Mouse (Mus musculus): Measurements from ENCODE around the gene Ttc39b. TPM values are rescaled to one million over a fixed set of nuclear protein-coding genes. Genes with fewer than 3 reads are reported as not detected.

Gene Ttc39b
- total RNA-seq, 2 experiments from 2014 or later, result 59.7 to 62.8 TPM

- no peak for DNase-seq (ENCODE audit: low spot score in 2 of 2)
- intact Hi-C loops (cut with DNase I), result no loop called here
These were observed 4.3 kb downstream of the Ttc39b start for GRCm38 (mm10) chr4:83319736-83320135.

DNA sequence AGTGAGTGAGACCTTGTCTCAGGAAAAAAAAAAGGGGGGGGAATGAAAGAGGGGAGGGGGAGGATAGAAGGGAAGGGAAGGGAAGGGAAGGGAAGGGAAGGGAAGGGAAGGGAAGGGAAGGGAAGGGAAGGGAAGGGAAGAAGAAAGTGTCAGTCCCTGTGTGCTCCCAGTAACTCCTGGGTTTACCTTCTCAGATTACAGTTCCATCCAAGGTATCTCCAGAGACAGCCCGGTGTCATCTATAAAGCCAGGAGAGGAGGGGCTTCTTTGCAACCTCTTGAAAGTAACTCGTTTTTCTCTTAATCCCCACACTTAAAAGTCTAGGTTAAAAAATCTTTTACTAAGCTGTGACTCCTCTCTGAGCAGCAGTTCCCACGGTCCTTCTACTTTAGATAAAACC lies 5.3 kb downstream of the Ttc39b start:
- DNase-seq (ENCODE audit: low spot score in 2 of 2), result no peak
- intact Hi-C loops (cut with DNase I), result no loop called here

DNA sequence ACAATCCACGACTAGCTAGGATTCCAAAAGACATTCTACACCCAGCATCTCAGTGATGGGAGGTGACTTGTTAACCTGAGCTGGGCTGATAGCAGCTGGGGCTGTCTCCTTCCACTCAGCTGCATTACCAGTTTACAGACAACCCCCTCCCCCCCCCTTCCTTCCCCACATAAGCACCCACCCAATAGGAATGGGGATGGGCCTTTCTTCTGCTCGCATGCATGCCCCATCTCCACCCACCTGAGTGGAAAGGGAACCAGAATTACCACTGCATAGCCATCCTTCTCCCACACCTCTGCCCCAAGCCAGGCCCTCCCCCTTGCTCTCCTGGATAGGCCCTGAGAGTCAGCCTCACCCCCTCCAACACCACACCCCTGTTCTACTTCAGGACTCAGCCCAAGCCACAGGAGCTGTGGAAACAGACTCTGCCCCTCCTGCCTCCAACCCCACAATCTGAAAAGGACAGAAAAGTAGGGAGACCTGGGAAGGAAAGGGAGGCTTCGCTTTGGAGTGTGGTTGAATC lies 6.2 kb downstream of the Ttc39b start:
- intact Hi-C loops (cut with DNase I), result no loop called here
- no peak for DNase-seq (ENCODE audit: low spot score in 2 of 2)

DNA sequence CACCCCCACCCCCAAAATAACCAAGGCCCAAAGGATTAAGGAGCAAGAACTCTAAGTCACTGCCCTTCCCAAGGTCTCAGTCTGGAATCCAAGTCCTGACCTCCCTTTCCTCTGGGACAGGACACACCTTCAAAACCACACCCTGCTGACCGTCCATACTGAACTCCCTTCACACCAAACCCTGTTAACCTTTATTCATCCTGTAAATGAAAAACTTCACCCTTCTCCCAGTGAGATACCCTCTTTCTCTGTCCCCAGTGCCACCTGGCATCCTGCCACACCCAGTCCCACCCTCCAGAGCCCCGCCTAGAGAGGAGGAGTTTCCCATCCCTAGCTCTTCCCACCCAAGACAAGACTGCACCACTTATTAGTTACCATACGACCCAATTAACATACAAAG lies 7.3 kb downstream of the Ttc39b start:
- intact Hi-C loops (cut with DNase I), result no loop called here
- DNase-seq (ENCODE audit: low spot score in 2 of 2), result no peak

DNA sequence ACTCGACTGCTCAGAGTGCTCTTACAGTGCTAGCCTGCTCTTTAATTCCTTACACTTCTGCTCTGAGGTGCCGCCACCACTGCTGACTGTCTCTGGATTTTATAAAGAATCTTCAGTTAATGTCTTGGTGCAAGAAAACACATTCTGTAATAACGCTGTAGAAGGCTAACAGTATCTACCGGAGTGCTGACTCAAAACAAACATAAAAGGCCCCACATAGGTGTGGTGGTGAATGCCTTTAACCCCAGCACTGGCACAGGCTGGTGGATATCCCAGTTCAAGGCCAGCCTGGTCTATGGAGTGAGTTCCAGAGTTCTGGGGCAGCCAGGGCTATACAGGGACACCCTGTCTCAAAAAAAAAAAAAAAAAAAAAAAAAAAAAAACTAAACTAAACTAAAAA lies 8.1 kb downstream of the Ttc39b start:
- DNase-seq (ENCODE audit: low spot score in 2 of 2), result no peak
- intact Hi-C loops (cut with DNase I), result no loop called here

DNA sequence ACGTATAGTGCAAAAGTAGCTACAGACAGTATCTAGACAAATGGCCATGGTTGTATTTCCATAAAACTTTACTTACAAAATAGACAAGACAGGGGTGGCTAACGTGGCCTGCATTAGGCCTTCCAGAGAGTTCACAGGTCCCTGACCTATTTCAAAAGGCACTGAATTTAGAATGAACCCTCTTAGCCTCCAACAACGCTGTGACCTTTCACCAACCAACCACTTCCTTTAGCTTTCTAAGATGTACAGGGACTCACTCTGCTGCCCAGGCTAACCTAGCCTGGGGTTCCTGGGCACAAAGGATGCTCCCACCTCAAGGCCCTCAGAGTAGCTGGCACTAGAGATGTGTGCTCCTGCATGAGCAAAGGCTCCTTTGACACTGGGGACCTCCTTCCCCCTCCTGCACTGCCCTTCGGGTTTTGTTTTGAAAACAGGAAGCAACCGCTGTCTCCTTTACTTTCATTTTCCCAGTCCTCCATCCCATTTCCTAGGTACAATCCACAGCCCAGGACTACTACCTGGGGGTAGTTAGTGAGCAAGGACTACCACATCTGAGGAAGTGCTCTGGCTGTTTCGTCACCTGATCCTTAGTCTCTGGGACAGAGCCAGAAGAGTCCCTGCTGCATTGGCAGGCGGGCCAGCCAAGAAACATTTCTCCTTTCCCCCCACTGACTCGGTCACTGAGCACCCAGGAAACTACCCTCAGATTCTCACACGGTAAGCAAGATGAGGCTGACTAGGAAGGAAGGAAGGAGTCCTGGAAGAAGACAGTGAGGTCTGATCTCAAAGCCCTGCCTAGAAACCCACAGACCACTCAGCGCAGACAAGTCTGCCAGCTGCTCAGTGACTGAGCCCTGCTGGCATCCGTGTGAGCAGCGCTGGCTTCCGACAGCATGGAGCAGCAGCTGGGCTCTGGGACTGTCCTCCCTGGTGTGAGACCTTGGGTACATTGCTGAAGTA lies 8.9 kb downstream of the Ttc39b start:
- DNase-seq (ENCODE audit: low spot score in 2 of 2), result no peak
- intact Hi-C loops (cut with DNase I), result no loop called here

DNA sequence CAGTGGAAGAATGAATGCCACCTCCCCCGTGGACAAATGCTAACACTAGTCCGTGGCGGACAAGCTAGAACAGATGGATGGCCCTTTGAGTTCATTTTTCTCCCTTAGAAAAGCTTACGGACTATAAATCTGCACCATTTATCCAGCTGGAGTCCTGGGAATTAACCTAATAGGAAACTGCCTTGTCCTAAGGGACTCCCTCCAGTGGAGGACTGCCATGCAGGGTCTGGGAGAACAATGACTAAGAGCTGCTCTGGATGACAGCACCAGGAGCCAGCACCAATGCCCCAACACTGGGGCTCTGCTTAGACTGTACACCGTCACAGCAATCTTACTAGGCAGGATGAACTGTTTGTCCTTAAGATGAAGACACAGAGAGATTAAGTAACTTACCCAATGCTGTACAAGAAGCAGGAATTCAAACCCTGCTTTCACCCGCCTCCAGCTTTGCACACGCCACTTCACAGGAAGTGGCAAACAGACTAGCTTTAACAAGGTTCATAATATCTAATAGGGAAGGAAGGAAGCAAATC lies 9.7 kb downstream of the Ttc39b start:
- intact Hi-C loops (cut with DNase I), result no loop called here
- no peak for DNase-seq (ENCODE audit: low spot score in 2 of 2)

- intact Hi-C loops (cut with DNase I), result no loop called here
- no peak for DNase-seq (ENCODE audit: low spot score in 2 of 2)
These were observed 11.7 kb downstream of the Ttc39b start for GRCm38 (mm10) chr4:83312336-83312735.

DNA sequence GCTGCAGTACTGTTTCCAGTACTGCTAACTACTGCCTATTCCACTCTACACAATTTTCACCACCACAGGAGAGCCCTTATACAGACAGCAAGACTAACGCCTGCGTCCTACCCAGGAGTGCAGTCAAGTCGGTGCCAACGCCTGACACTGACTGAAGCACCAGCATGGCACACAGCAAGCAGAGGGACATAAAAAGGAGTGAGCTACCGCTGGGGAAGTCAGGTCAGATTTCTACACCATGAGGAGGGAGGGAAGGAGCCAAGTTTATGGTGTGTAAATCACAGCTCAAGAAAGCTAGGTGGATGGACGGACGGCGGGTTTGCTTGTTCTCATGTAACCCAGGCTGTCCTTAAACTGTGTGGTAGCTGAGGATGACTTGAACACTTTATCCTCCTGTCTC lies 12.6 kb downstream of the Ttc39b start:
- intact Hi-C loops (cut with DNase I), result no loop called here
- no peak for DNase-seq (ENCODE audit: low spot score in 2 of 2)

DNA sequence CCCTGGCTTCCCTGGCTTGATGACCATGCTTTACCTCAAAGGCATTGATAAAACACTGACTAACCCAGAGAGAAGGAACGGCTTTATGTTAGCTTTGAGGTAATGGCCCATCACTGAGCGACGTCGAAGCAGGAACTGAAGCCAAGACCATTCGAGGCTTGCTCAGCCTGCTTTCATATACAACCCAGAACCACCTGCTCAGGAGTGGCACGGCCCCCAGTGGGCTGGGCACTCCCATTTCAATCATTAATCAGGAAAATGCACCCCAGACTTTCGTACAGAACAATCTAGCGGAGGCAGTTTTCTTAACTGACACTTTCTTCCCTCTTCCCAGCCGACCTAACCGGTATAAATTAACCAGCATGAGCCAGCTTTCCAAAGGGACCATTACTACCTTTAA lies 13.1 kb downstream of the Ttc39b start:
- intact Hi-C loops (cut with DNase I), result no loop called here

GRCm38 (mm10) chr4:83308914-83309313 lies 15.1 kb downstream of the Ttc39b start:
- intact Hi-C loops (cut with DNase I), result no loop called here

More for the DNA sequence above, 13.1 kb downstream of the Ttc39b start:
- no peak for DNase-seq (ENCODE audit: low spot score in 2 of 2)

GRCm38 (mm10) chr4:83307686-83308469 lies 16.2 kb downstream of the Ttc39b start:
- DNase-seq (ENCODE audit: low spot score in 2 of 2), result no peak
- intact Hi-C loops (cut with DNase I), result no loop called here

More at GRCm38 (mm10) chr4:83308914-83309313, 15.1 kb downstream of the Ttc39b start:
- DNase-seq (ENCODE audit: low spot score in 2 of 2), result no peak

DNA sequence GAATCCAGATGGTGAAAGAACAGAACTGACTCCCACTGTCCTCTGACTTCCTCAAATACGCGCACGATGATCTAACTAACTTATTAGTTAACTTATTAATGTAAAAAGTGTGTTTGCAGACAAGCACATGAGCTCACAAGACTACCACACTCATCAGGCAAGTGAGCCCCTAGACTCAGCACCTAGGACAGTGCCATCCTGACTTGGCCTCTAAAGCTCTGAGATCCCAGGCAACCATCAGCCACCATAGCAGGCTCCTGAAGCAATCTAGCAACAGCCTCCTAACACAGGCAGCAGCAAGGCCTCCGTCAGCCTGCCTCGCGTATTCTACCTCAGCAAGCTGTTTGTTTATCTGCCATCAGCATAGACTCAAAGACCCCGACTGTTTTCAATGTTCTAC lies 17.2 kb downstream of the Ttc39b start:
- DNase-seq (ENCODE audit: low spot score in 2 of 2), result no peak
- intact Hi-C loops (cut with DNase I), result no loop called here

- intact Hi-C loops (cut with DNase I), result no loop called here
- no peak for DNase-seq (ENCODE audit: low spot score in 2 of 2)
These were observed 19.0 kb downstream of the Ttc39b start for GRCm38 (mm10) chr4:83305099-83305498.

DNA sequence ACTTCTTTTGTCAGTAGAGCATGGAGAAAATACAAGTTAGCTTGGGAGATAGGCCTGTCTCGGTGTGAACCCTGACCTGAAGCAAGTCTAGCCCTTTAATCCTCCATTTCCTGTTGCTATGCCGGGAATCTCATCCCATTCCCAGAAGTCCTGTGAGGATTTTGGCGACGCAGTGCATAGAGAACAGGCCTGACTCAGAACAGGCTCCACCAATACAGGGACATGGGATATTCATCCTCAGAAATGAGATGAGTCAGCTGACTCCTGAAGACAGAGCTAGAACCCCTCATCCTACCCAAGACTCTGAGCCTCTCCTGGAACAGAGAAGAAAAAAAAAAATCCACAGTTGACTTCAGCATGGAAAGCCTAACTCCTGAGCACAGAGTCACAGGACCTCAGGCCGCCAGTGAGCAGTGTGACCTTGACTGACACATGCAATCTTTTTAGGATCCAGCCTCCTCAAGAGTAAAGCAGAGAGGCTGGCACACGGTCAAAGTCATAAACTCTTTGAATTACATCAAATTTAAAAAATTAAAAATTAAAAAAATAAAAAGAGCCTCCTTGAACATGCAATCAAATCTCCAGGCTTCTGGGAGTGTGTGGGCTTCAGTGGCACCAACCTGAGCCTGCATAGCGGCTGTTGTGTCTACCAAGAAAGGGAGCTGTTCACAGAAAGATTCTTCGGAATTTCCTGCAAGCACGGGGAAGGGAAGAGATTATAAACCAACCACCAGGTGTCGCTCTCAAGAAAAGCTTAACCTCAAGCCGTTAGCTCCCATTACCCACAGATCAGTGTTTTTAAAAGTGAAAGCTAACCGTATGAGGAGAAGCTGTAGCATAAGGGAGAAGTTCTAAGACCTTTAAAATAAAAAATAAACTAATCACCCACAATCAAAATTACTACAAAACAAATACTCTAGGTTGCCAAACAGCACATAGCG lies 20.9 kb downstream of the Ttc39b start:
- DNase-seq (ENCODE audit: low spot score in 2 of 2), result peak; percentile 62 to 64
- intact Hi-C loops (cut with DNase I), result loop anchor here (5.0 kb wide), 1 partner anchor 104 kb away; no protein-coding TSS in a partner anchor

GRCm38 (mm10) chr4:83302123-83302737 lies 21.8 kb downstream of the Ttc39b start:
- no peak for DNase-seq (ENCODE audit: low spot score in 2 of 2)
- intact Hi-C loops (cut with DNase I), result loop anchor here (5.0 kb wide), 1 partner anchor 105 kb away; no protein-coding TSS in a partner anchor

GRCm38 (mm10) chr4:83301713-83302112 lies 22.3 kb downstream of the Ttc39b start:
- intact Hi-C loops (cut with DNase I), result loop anchor here (5.0 kb wide), 1 partner anchor 106 kb away; no protein-coding TSS in a partner anchor
- DNase-seq (ENCODE audit: low spot score in 2 of 2), result no peak

- peak; percentile 55 to 62 for DNase-seq (ENCODE audit: low spot score in 2 of 2)
- intact Hi-C loops (cut with DNase I), result no loop called here
These were observed 39.2 kb downstream of the Ttc39b start for GRCm38 (mm10) chr4:83284768-83285350.

Measured in left cerebral cortex, postnatal 36 days (tissue).